Mouse (Mus musculus): ENCODE results near the gene Adam12. TPM values are rescaled to one million over a fixed set of nuclear protein-coding genes. Genes with fewer than 3 reads are reported as not detected.

Gene Adam12
- polyA plus RNA-seq, 1 experiment from 2014 or later: 15.1 TPM

DNA sequence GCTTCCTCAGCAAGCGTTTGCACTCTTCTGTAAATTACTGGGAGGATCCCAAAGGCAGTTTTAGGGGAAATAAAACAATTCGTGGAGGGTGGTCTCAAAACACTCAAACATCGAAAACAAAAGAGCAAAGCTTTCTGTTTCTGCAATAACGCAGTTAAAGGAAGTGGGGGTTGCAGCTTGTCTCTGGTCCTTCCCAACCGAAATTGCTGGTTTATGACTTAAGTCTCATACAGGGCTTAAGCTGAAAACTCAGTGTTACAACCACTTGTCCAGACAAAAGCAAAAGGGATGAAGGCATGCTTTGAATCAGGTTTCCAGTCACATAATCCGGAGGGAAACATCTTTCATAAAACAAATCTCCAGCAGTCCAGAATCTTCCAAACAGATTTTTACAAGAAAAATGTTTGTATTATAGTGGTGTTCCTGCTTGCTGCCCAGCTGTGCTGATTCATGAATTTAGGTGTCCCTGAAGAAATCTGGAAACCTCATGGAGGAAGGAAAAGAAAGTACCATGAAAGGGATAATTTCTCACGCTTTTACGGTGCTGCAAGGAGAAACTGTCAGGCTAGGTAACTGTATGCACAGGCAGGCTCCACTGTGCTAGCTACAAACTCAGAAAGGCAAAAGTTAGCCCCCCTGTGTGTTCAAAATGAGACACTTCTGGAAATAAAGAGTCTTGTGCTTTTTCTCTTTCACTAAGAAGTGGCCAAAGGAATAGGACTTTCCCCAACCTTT is 255.4 kb downstream of the Adam12 start:
- ATAC-seq (replicated peaks; ENCODE audit: low FRiP score, low TSS enrichment, low read depth): no peak

GRCm38 (mm10) chr7:133971086-133971485 is 260.9 kb downstream of the Adam12 start:
- whole genome bisulfite sequencing: 68% methylated on average over 1 of the region's 1 CpGs
- H3K36me3 ChIP-seq (ENCODE audit: control insufficient read depth, insufficient read depth, low read length): no peaks in the 10 kb centered on the region
- ATAC-seq (replicated peaks; ENCODE audit: low FRiP score, low TSS enrichment, low read depth): no peak
- H3K4me3 ChIP-seq (ENCODE audit: low read depth, low read length): no peak overlapping the region
- H3K27me3 ChIP-seq (replicated peaks; ENCODE audit: control insufficient read depth, insufficient read depth, low read length): no peaks in the 10 kb centered on the region
- no peaks in the 10 kb centered on the region for H3K9me3 ChIP-seq (ENCODE audit: control insufficient read depth, low read length)
- H3K27ac ChIP-seq (ENCODE audit: low read depth): no peak overlapping the region
- peak; percentile 45 for DNase-seq (ENCODE audit: low spot score)
- no peak overlapping the region for H3K9ac ChIP-seq (ENCODE audit: low read length)
- H3K4me1 ChIP-seq (replicated peaks; ENCODE audit: control insufficient read depth, insufficient read depth, low read length): peaks cover 7% of the 10 kb centered on the region
- no peak overlapping the region for H3K4me2 ChIP-seq (ENCODE audit: low read length)

More for the DNA sequence above, 255.4 kb downstream of the Adam12 start:
- peak overlapping the region; percentile 5; the same call in 1 of the 2 replicates for H3K27ac ChIP-seq (ENCODE audit: low read depth)
- no peak overlapping the region for H3K9ac ChIP-seq (ENCODE audit: low read length)
- H3K4me3 ChIP-seq (ENCODE audit: low read depth, low read length): no peak overlapping the region
- WGBS: 25% methylated on average over 8 of the region's 8 CpGs
- DNase-seq (ENCODE audit: low spot score): no peak
- H3K4me2 ChIP-seq (ENCODE audit: low read length): peak overlapping the region; percentile 14; the same call in 1 of the 2 replicates
- no peaks in the 10 kb centered on the region for H3K27me3 ChIP-seq (replicated peaks; ENCODE audit: control insufficient read depth, insufficient read depth, low read length)
- no peaks in the 10 kb centered on the region for H3K9me3 ChIP-seq (ENCODE audit: control insufficient read depth, low read length)
- H3K4me1 ChIP-seq (replicated peaks; ENCODE audit: control insufficient read depth, insufficient read depth, low read length): peaks cover 25% of the 10 kb centered on the region
- H3K36me3 ChIP-seq (ENCODE audit: control insufficient read depth, insufficient read depth, low read length): no peaks in the 10 kb centered on the region

DNA sequence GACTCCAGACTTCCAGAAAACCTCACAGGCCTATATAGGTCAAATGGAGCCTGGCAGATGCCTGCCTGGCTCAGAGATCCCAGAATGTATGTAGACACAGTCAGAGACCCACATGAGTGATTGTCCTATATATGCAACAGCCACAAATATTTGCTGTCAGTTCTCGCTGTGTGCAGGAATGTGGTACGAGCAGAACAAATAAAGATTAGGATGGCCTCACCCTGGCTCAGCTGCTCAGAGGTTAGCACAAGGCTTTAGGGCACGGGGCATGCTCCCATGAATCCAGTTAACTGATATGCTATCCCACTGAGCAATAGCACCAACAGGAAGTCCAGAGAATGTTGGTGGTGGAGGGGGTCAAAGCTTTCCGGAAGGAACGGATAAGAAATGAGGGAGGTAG is 261.5 kb downstream of the Adam12 start:
- peak; percentile 38 for DNase-seq (ENCODE audit: low spot score)
- Histone ChIP-seq H3K9ac (ENCODE audit: low read length) (no peak overlapping the region), H3K9me3 (ENCODE audit: control insufficient read depth, low read length) (no peaks in the 10 kb centered on the region), H3K4me1 (replicated peaks; ENCODE audit: control insufficient read depth, insufficient read depth, low read length) (0 out of 2 replicates have a peak, but pooled peaks cover under 1% of the 10 kb centered on the region), H3K4me3 (ENCODE audit: low read depth, low read length) (no peak overlapping the region), H3K27ac (ENCODE audit: low read depth) (no peak overlapping the region), H3K4me2 (ENCODE audit: low read length) (no peak overlapping the region), H3K36me3 (ENCODE audit: control insufficient read depth, insufficient read depth, low read length) (no peaks in the 10 kb centered on the region), H3K27me3 (replicated peaks; ENCODE audit: control insufficient read depth, insufficient read depth, low read length) (no peaks in the 10 kb centered on the region)
- WGBS: 61% methylated on average over 5 of the region's 5 CpGs
- ATAC-seq (replicated peaks; ENCODE audit: low FRiP score, low TSS enrichment, low read depth): no peak

DNA sequence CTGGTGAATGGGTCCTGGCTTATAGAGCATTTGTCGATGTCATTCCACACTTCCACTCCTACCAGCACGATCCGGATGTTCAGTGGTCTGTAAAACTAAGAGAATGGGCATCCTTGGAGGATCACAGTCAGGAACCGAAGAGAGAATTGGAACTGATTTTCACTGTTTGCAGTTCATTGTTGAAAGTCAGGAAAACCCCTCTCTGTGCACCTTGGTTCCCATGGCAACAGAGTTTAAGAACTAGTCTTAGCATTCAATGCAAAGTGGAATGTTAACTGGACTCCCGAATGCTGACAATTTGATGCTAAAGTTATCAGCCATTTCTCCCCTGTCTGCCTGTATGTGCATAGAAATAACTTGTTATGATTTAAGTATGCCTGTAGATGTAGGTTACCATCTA is 264.0 kb downstream of the Adam12 start:
- 84% methylated on average over 5 of the region's 5 CpGs for WGBS
- Histone ChIP-seq H3K36me3 (ENCODE audit: control insufficient read depth, insufficient read depth, low read length) (no peaks in the 10 kb centered on the region), H3K4me3 (ENCODE audit: low read depth, low read length) (no peak overlapping the region), H3K4me2 (ENCODE audit: low read length) (no peak overlapping the region), H3K9ac (ENCODE audit: low read length) (no peak overlapping the region), H3K27me3 (replicated peaks; ENCODE audit: control insufficient read depth, insufficient read depth, low read length) (no peaks in the 10 kb centered on the region), H3K9me3 (ENCODE audit: control insufficient read depth, low read length) (no peaks in the 10 kb centered on the region), H3K4me1 (replicated peaks; ENCODE audit: control insufficient read depth, insufficient read depth, low read length) (peaks cover 11% of the 10 kb centered on the region; the same call in 1 of the 2 replicates), H3K27ac (ENCODE audit: low read depth) (no peak overlapping the region)
- DNase-seq (ENCODE audit: low spot score) (peak; percentile 44), ATAC-seq (replicated peaks; ENCODE audit: low FRiP score, low TSS enrichment, low read depth) (no peak)

DNA sequence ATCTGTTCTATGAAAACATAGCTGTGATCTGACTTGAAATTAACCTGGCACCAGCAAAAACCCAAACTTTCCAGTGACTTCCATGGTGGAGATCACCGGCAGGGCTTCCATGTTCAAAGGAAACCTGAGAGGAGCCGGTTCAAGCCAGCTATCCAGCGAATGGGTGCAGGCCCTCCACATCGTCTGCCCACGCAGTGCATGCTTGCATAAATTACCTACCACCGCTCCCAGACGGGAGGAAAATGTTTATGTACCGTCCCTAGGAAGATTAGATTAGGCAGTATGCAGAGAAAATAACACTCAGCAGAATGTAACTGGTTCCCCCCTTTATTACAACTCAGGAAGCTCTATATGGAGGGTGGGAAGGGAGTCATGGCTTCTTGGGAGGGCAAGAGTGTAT is 268.4 kb downstream of the Adam12 start:
- Histone ChIP-seq H3K9ac (ENCODE audit: low read length) (no peak overlapping the region), H3K4me2 (ENCODE audit: low read length) (no peak overlapping the region), H3K4me3 (ENCODE audit: low read depth, low read length) (no peak overlapping the region), H3K27me3 (replicated peaks; ENCODE audit: control insufficient read depth, insufficient read depth, low read length) (no peaks in the 10 kb centered on the region), H3K9me3 (ENCODE audit: control insufficient read depth, low read length) (no peaks in the 10 kb centered on the region), H3K4me1 (replicated peaks; ENCODE audit: control insufficient read depth, insufficient read depth, low read length) (peaks cover 11% of the 10 kb centered on the region; the same call in 1 of the 2 replicates), H3K27ac (ENCODE audit: low read depth) (no peak overlapping the region), H3K36me3 (ENCODE audit: control insufficient read depth, insufficient read depth, low read length) (no peaks in the 10 kb centered on the region)
- ATAC-seq (replicated peaks; ENCODE audit: low FRiP score, low TSS enrichment, low read depth): no peak
- 45% methylated on average over 8 of the region's 8 CpGs for WGBS
- DNase-seq (ENCODE audit: low spot score): no peak

DNA sequence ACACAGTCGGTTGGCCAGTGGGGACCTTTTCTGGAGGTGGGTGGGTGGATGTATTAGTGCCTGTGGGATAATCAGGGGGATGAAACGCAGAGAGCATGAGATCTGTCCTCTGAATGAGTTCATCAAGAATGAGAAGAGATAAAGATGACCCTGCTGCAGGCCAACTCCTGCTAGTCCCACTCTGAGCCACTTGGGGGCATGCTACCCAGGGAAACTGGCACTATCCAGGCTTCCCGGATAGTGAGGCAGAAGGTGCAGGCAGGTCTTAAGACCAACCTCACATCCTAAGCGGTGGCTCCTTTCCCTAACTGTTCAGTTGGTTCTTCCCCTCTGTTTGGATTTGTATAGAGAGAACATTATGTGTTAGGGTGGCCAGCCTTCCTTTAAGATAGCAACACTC is 272.7 kb downstream of the Adam12 start:
- Histone ChIP-seq H3K4me1 (replicated peaks; ENCODE audit: control insufficient read depth, insufficient read depth, low read length) (peaks cover 26% of the 10 kb centered on the region), H3K27ac (ENCODE audit: low read depth) (no peak overlapping the region), H3K36me3 (ENCODE audit: control insufficient read depth, insufficient read depth, low read length) (no peaks in the 10 kb centered on the region), H3K4me2 (ENCODE audit: low read length) (no peak overlapping the region), H3K9ac (ENCODE audit: low read length) (no peak overlapping the region), H3K4me3 (ENCODE audit: low read depth, low read length) (no peak overlapping the region), H3K27me3 (replicated peaks; ENCODE audit: control insufficient read depth, insufficient read depth, low read length) (no peaks in the 10 kb centered on the region), H3K9me3 (ENCODE audit: control insufficient read depth, low read length) (no peaks in the 10 kb centered on the region)
- 70% methylated on average over 4 of the region's 4 CpGs for WGBS
- DNase-seq (ENCODE audit: low spot score) (no peak), ATAC-seq (replicated peaks; ENCODE audit: low FRiP score, low TSS enrichment, low read depth) (no peak)

GRCm38 (mm10) chr7:133957873-133958272 is 274.1 kb downstream of the Adam12 start:
- Histone ChIP-seq H3K9me3 (ENCODE audit: control insufficient read depth, low read length) (no peaks in the 10 kb centered on the region), H3K27me3 (replicated peaks; ENCODE audit: control insufficient read depth, insufficient read depth, low read length) (no peaks in the 10 kb centered on the region), H3K9ac (ENCODE audit: low read length) (no peak overlapping the region), H3K4me3 (ENCODE audit: low read depth, low read length) (no peak overlapping the region), H3K27ac (ENCODE audit: low read depth) (no peak overlapping the region), H3K36me3 (ENCODE audit: control insufficient read depth, insufficient read depth, low read length) (no peaks in the 10 kb centered on the region), H3K4me2 (ENCODE audit: low read length) (no peak overlapping the region), H3K4me1 (replicated peaks; ENCODE audit: control insufficient read depth, insufficient read depth, low read length) (peaks cover 27% of the 10 kb centered on the region)
- DNase-seq (ENCODE audit: low spot score): no peak
- peak; percentile 71; the same call in 1 of the 2 replicates for ATAC-seq (replicated peaks; ENCODE audit: low FRiP score, low TSS enrichment, low read depth)
- WGBS: 44% methylated on average over 2 of the region's 2 CpGs

DNA sequence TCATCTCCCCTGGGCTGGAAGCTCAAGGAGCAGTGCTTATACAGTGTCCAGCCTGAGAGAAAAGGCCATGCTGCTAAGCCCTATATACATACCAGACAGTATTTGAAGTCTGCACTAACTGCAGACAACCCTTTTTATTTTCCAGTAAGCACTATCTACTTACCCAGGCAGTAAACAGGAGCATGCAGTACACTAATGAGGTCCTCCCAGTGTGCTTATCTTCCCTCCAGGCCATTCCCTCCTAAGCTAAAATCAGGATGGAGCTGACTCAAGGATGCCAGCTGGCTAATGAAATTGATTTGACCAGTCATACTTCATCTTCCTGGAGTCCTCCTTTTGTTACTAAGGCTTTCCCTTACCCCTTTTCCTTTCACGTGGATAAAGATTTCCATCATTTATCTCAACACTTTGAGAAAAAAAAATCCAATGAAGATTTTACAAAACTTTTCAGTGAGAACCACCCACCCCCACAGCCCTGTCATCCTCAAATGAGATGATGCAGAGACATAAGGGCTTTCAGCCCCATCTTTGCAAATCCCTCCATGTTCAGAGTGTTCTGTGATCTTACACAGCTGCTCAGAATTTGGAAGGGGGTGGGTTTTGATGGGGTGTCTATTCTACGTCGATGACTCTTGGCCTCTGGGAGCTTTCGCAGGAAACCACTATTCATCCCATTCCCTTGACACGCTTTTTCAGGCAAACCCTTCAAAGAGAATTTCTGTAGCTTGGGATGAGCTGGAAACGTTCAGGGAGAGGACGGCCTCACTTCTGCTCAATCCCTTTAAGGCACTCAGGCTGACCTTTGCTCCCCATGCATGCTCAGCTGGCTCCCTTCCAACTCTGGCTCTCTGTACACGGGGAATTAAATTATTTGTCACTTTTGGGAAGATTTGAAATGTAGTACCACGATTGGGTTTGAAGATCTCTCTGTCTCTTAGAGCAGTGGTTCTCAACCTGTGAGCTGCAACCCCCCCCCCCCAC is 277.5 kb downstream of the Adam12 start:
- H3K4me1 ChIP-seq (replicated peaks; ENCODE audit: control insufficient read depth, insufficient read depth, low read length): peaks cover 27% of the 10 kb centered on the region
- no peaks in the 10 kb centered on the region for H3K27me3 ChIP-seq (replicated peaks; ENCODE audit: control insufficient read depth, insufficient read depth, low read length)
- DNase-seq (ENCODE audit: low spot score) (peak; percentile 67), ATAC-seq (replicated peaks; ENCODE audit: low FRiP score, low TSS enrichment, low read depth) (peak; percentile 50)
- H3K27ac ChIP-seq (ENCODE audit: low read depth): peak overlapping the region; percentile 27; the same call in 1 of the 2 replicates
- no peak overlapping the region for H3K4me2 ChIP-seq (ENCODE audit: low read length)
- no peak overlapping the region for H3K4me3 ChIP-seq (ENCODE audit: low read depth, low read length)
- H3K9ac ChIP-seq (ENCODE audit: low read length): no peak overlapping the region
- WGBS: 22% methylated on average over 9 of the region's 9 CpGs
- H3K36me3 ChIP-seq (ENCODE audit: control insufficient read depth, insufficient read depth, low read length): no peaks in the 10 kb centered on the region
- H3K9me3 ChIP-seq (ENCODE audit: control insufficient read depth, low read length): no peaks in the 10 kb centered on the region
